Mouse (Mus musculus): ENCODE results near the gene Rbfox3.
"Not testable (repeated sequence)": the region's sequence is repeated elsewhere in the genome, so short reads cannot be mapped to it uniquely, and the experiment has no call there.

Gene Rbfox3

DNA sequence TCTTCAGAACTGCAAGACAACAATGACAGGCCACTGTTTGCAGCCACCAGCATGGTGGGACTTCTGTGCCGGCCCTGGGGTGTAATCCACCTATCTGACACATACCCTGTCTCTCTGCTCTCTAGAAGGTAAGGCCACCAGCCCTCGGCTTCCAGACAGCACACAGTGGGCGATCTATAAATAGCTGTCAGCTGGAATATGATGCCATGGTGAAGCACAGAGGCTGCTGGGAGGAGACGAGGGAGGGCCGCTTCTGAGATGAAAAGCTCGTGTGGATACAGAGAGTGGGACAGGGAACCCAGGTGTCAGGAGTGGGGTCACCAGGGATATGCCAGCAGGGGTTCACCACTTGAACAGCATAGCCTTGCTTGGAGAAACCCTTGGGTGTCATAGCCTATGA, 120.0 kb downstream of the Rbfox3 start:
- H3K9me3 ChIP-seq (ENCODE audit: low read length): peaks cover 14% of the 10 kb centered on the region
- TF ChIP-seq POU5F1 (IDR thresholded peaks at IDR 0.05; ENCODE audit: borderline replicate concordance, low read length) (no peak), CTCF (conservative IDR thresholded peaks at IDR 0.05; ENCODE audit: low read length) (no peak), NANOG (IDR thresholded peaks at IDR 0.05; ENCODE audit: borderline replicate concordance, low read length) (no peak)
- peaks cover 5% of the 10 kb centered on the region; the same call in 1 of the 2 replicates for H3K27me3 ChIP-seq (ENCODE audit: insufficient read depth, low read length)
- H3K4me3 ChIP-seq (replicated peaks; ENCODE audit: low read length): no peak overlapping the region
- no peaks in the 10 kb centered on the region for H3K36me3 ChIP-seq (ENCODE audit: insufficient read depth, low read length)
- peaks cover 21% of the 10 kb centered on the region for H3K4me1 ChIP-seq (replicated peaks; ENCODE audit: low read depth, low read length)

GRCm38 (mm10) chr11:118788091-118788490, 123.3 kb downstream of the Rbfox3 start:
- peaks cover 6% of the 10 kb centered on the region for H3K4me1 ChIP-seq (replicated peaks; ENCODE audit: low read depth, low read length)
- H3K9me3 ChIP-seq (ENCODE audit: low read length): peaks cover 14% of the 10 kb centered on the region
- no peaks in the 10 kb centered on the region for H3K36me3 ChIP-seq (ENCODE audit: insufficient read depth, low read length)
- TF ChIP-seq NANOG (IDR thresholded peaks at IDR 0.05; ENCODE audit: borderline replicate concordance, low read length) (no peak), CTCF (conservative IDR thresholded peaks at IDR 0.05; ENCODE audit: low read length) (no peak), POU5F1 (IDR thresholded peaks at IDR 0.05; ENCODE audit: borderline replicate concordance, low read length) (no peak)
- no peak overlapping the region for H3K4me3 ChIP-seq (replicated peaks; ENCODE audit: low read length)
- peaks cover 5% of the 10 kb centered on the region; the same call in 1 of the 2 replicates for H3K27me3 ChIP-seq (ENCODE audit: insufficient read depth, low read length)

DNA sequence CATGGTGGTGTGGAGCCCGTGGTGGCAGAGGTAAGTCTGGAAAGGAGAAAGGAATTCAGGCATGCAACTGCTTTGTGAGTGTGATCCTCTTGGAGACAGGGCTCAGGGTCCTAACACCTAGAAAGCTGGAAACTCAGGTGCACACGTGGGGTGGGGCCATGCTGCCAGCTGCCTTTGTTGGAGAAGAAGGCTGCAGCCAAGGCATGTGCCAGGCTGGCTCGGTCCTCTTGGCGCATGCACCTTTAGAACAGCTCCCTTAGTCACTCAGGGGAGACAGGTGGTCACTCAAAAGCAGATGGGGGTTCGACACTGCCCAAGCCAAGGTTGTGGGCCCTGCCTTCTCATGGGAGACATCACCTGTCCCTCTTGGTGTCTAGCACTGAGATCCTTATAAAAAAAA, 128.7 kb downstream of the Rbfox3 start:
- Histone ChIP-seq H3K4me3 (replicated peaks; ENCODE audit: low read length) (no peak overlapping the region), H3K4me1 (replicated peaks; ENCODE audit: low read depth, low read length) (peaks cover 4% of the 10 kb centered on the region; the same call in 1 of the 2 replicates), H3K27me3 (ENCODE audit: insufficient read depth, low read length) (no peaks in the 10 kb centered on the region), H3K36me3 (ENCODE audit: insufficient read depth, low read length) (no peaks in the 10 kb centered on the region), H3K9me3 (ENCODE audit: low read length) (peaks cover 4% of the 10 kb centered on the region)
- TF ChIP-seq POU5F1 (IDR thresholded peaks at IDR 0.05; ENCODE audit: borderline replicate concordance, low read length): no peak
- no peak for TF ChIP-seq NANOG (IDR thresholded peaks at IDR 0.05; ENCODE audit: borderline replicate concordance, low read length)
- TF ChIP-seq CTCF (conservative IDR thresholded peaks at IDR 0.05; ENCODE audit: low read length): no peak

GRCm38 (mm10) chr11:118775753-118776152, 135.6 kb downstream of the Rbfox3 start:
- peaks cover 4% of the 10 kb centered on the region for H3K27me3 ChIP-seq (ENCODE audit: insufficient read depth, low read length)
- H3K36me3 ChIP-seq (ENCODE audit: insufficient read depth, low read length): no peaks in the 10 kb centered on the region
- no peak for TF ChIP-seq POU5F1 (IDR thresholded peaks at IDR 0.05; ENCODE audit: borderline replicate concordance, low read length)
- TF ChIP-seq CTCF (conservative IDR thresholded peaks at IDR 0.05; ENCODE audit: low read length): peak; percentile 83
- H3K9me3 ChIP-seq (ENCODE audit: low read length): no peaks in the 10 kb centered on the region
- no peak overlapping the region for H3K4me3 ChIP-seq (replicated peaks; ENCODE audit: low read length)
- H3K4me1 ChIP-seq (replicated peaks; ENCODE audit: low read depth, low read length): peaks cover 33% of the 10 kb centered on the region

- not testable (repeated sequence) for H3K36me3 ChIP-seq (ENCODE audit: insufficient read depth, low read length); H3K27me3 ChIP-seq (ENCODE audit: insufficient read depth, low read length); H3K4me3 ChIP-seq (replicated peaks; ENCODE audit: low read length); H3K9me3 ChIP-seq (ENCODE audit: low read length)
- peaks cover 33% of the 10 kb centered on the region for H3K4me1 ChIP-seq (replicated peaks; ENCODE audit: low read depth, low read length)
Measured at GRCm38 (mm10) chr11:118774777-118775176, 136.6 kb downstream of the Rbfox3 start.

GRCm38 (mm10) chr11:118773076-118773583, 138.3 kb downstream of the Rbfox3 start:
- no peak overlapping the region for H3K4me3 ChIP-seq (replicated peaks; ENCODE audit: low read length)
- peaks cover 33% of the 10 kb centered on the region for H3K4me1 ChIP-seq (replicated peaks; ENCODE audit: low read depth, low read length)
- no peaks in the 10 kb centered on the region for H3K36me3 ChIP-seq (ENCODE audit: insufficient read depth, low read length)
- no peaks in the 10 kb centered on the region for H3K9me3 ChIP-seq (ENCODE audit: low read length)
- no peak for TF ChIP-seq POU5F1 (IDR thresholded peaks at IDR 0.05; ENCODE audit: borderline replicate concordance, low read length)
- no peak for TF ChIP-seq NANOG (IDR thresholded peaks at IDR 0.05; ENCODE audit: borderline replicate concordance, low read length)
- TF ChIP-seq CTCF (conservative IDR thresholded peaks at IDR 0.05; ENCODE audit: low read length): no peak
- H3K27me3 ChIP-seq (ENCODE audit: insufficient read depth, low read length): peaks cover 11% of the 10 kb centered on the region

DNA sequence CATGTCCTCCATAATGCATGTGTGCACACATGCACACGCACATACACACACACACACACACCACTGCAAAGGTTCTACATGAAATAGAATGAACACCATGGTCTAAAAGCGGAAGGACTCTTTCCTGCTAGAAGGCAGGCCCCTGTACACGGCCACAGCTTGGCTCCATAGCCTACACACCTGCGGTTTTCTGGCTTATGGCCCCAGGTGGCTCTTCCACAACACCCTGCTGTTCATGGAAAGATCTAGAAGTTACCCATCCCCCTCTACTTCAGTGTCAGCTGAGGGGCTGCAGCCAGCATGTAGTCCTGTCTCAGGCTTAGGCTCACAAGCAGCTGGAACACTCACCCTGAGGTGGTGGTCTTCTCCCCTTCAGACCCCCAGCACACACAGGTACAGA, 140.0 kb downstream of the Rbfox3 start:
- no peaks in the 10 kb centered on the region for H3K36me3 ChIP-seq (ENCODE audit: insufficient read depth, low read length)
- peaks cover 32% of the 10 kb centered on the region for H3K4me1 ChIP-seq (replicated peaks; ENCODE audit: low read depth, low read length)
- no peak overlapping the region for H3K4me3 ChIP-seq (replicated peaks; ENCODE audit: low read length)
- H3K9me3 ChIP-seq (ENCODE audit: low read length): no peaks in the 10 kb centered on the region
- peaks cover 11% of the 10 kb centered on the region for H3K27me3 ChIP-seq (ENCODE audit: insufficient read depth, low read length)
- TF ChIP-seq NANOG (IDR thresholded peaks at IDR 0.05; ENCODE audit: borderline replicate concordance, low read length): no peak
- TF ChIP-seq CTCF (conservative IDR thresholded peaks at IDR 0.05; ENCODE audit: low read length): no peak
- no peak for TF ChIP-seq POU5F1 (IDR thresholded peaks at IDR 0.05; ENCODE audit: borderline replicate concordance, low read length)

- Histone ChIP-seq H3K36me3 (ENCODE audit: insufficient read depth, low read length) (no peaks in the 10 kb centered on the region), H3K27me3 (ENCODE audit: insufficient read depth, low read length) (peaks cover 11% of the 10 kb centered on the region)
- TF ChIP-seq POU5F1 (IDR thresholded peaks at IDR 0.05; ENCODE audit: borderline replicate concordance, low read length) (no peak), CTCF (conservative IDR thresholded peaks at IDR 0.05; ENCODE audit: low read length) (no peak), NANOG (IDR thresholded peaks at IDR 0.05; ENCODE audit: borderline replicate concordance, low read length) (no peak)
Measured at GRCm38 (mm10) chr11:118770789-118771188, 140.6 kb downstream of the Rbfox3 start.

DNA sequence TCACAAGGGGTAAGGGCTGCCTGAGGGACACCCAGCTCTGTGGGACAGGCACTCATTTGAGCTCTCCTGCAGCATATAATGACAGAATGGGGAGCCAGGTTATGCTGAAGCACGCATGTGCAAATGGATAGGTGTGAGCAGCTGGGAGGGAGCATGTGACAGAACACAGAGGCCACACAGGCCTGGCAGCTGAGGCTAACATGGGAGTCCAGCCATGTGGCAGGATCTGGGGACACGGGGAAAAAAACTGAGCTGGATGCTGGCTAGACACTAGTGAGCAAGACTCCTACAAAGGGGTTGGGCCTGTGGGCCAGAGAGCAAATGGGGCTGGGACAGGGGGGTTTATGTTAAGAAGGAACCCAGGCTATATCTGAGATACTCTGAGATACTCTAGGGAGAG, 141.9 kb downstream of the Rbfox3 start:
- Histone ChIP-seq H3K36me3 (ENCODE audit: insufficient read depth, low read length) (no peaks in the 10 kb centered on the region), H3K9me3 (ENCODE audit: low read length) (no peaks in the 10 kb centered on the region), H3K4me1 (replicated peaks; ENCODE audit: low read depth, low read length) (peaks cover 21% of the 10 kb centered on the region), H3K4me3 (replicated peaks; ENCODE audit: low read length) (no peak overlapping the region), H3K27me3 (ENCODE audit: insufficient read depth, low read length) (peaks cover 18% of the 10 kb centered on the region)
- TF ChIP-seq CTCF (conservative IDR thresholded peaks at IDR 0.05; ENCODE audit: low read length): no peak
- no peak for TF ChIP-seq NANOG (IDR thresholded peaks at IDR 0.05; ENCODE audit: borderline replicate concordance, low read length)
- TF ChIP-seq POU5F1 (IDR thresholded peaks at IDR 0.05; ENCODE audit: borderline replicate concordance, low read length): no peak

More at GRCm38 (mm10) chr11:118770789-118771188, 140.6 kb downstream of the Rbfox3 start:
- Histone ChIP-seq H3K4me3 (replicated peaks; ENCODE audit: low read length) (no peak overlapping the region), H3K4me1 (replicated peaks; ENCODE audit: low read depth, low read length) (peaks cover 27% of the 10 kb centered on the region), H3K9me3 (ENCODE audit: low read length) (no peaks in the 10 kb centered on the region)
